Comparison of ENCODE assay signal across 14 mouse cellular contexts in the genomic region with DNA sequence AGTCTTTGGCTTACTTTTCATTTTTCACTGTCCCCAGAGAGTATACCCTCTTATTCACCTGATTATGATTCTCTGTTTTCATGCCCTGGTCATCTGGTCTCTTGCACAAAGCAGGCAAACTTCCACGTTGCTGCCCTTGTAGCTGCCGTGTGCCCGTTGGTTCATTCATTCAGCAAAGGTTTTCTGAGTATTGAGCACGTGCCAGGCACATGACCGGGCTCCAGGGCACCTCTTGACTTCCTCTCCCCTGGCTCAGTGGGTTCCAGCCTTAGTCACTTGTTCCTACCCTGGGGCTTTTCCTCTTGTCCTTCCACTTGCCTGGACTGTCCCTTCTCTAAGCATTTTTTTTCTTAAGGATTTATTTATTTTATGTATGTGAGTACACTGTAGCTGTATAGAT. TPM values are rescaled to one million over a fixed set of nuclear protein-coding genes. Genes with fewer than 3 reads are reported as not detected.
DNase-seq lines count a peak whose midpoint lies in the region; ATAC-seq lines count a peak whose summit lies in the region.
"Had no signal": no experiment of that assay in that cellular context is flagged by ENCODE, and none has a peak within 500 bp of the region (broad histone marks: within the 10 kb centered on the region; RNA-seq: fewer than 3 reads in every experiment).

No protein-coding gene starts in this region.

- intact Hi-C loops in left cerebral cortex, postnatal 4 days (cut with DNase I): loop anchor here (10.0 kb wide), 1 partner anchor 52 kb away; a partner anchor contains a TSS
- intact Hi-C loops in heart, postnatal 14 days (cut with DNase I): no loop called here

- 0 out of 2 replicates have a peak, but pooled peaks have one; percentile 20 for ATAC-seq in megakaryocyte progenitor cell, adult 5-6 weeks (replicated peaks; ENCODE audit: poor library complexity)
- ATAC-seq in monocyte, adult 5-6 weeks (replicated peaks; ENCODE audit: insufficient number of reproducible peaks, low FRiP score, low TSS enrichment, poor library complexity, severe bottlenecking): no peak
- ATAC-seq: inflammation-experienced regulatory T-cells, adult 6 months; lung, postnatal 0 days had no signal

- peak; percentile 18 to 40 for DNase-seq in cerebellum, postnatal 25 days
- no peak for DNase-seq in cerebellum, adult 9-11 months
- DNase-seq in left cerebral cortex, postnatal 4 days: peak; percentile 16
- no peak for DNase-seq in left cerebral cortex, adult 11 months (ENCODE audit: low spot score)
- DNase-seq in heart, postnatal 14 days: peak; percentile 10 to 25
- no peak for DNase-seq in frontal cortex, postnatal 25 days (ENCODE audit: low spot score in 2 of 2)
- DNase-seq: liver; midbrain, embryonic 14.5 days; thymus, postnatal 14 days had no signal

RNA-seq across cellular contexts. Expression of a gene that starts 52.9 kb away (rescaled TPM):
- total RNA-seq in left cerebral cortex, postnatal 4 days (2021): 100 to 1,000 TPM; 202 to 243 TPM
- total RNA-seq in heart, postnatal 14 days (2021): 100 to 1,000 TPM; 270 to 280 TPM
- total RNA-seq in megakaryocyte progenitor cell, adult 5-6 weeks (2015): 66.1 and 67.2 TPM in 2 replicates
- total RNA-seq in megakaryocyte progenitor cell, adult 5-6 weeks (2017): 53.7 and 60.6 TPM in 2 replicates
- total RNA-seq in monocyte, adult 5-6 weeks (2017): 60.2 to 71.0 TPM (median 66.3 TPM) in 3 replicates

RNA-seq across cellular contexts. Expression of a gene that starts 56.4 kb away (rescaled TPM):
- not detected for total RNA-seq in left cerebral cortex, postnatal 4 days (2021)
- total RNA-seq in heart, postnatal 14 days (2021): not detected
- total RNA-seq in megakaryocyte progenitor cell, adult 5-6 weeks (2015): 0.46 TPM in 1 of 2 replicates, not detected in the other
- 0.75 and 1.7 TPM in 2 replicates for total RNA-seq in megakaryocyte progenitor cell, adult 5-6 weeks (2017)
- not detected in 3 replicates for total RNA-seq in monocyte, adult 5-6 weeks (2017)
- total RNA-seq: left cerebral cortex, adult 18-20 months had no signal

Comparison
In these comparisons a context has a peak if more than half of its experiments do, and no peak if none do; other contexts are left out.
1. DNase-seq: peak in cerebellum, postnatal 25 days (2 of 2), left cerebral cortex, postnatal 4 days (single experiment) and heart, postnatal 14 days (2 of 2); none in cerebellum, adult 9-11 months (single experiment), left cerebral cortex, adult 11 months (single experiment) and frontal cortex, postnatal 25 days (0 of 2).